Mouse (Mus musculus): Measurements from ENCODE around the gene A730015C16Rik. TPM values are rescaled to one million over a fixed set of nuclear protein-coding genes. Genes with fewer than 3 reads are reported as not detected.

A730015C16Rik gene
- total and polyA plus RNA-seq, 2 experiments from 2014 or later, result 1.1 to 1.3 TPM

DNA sequence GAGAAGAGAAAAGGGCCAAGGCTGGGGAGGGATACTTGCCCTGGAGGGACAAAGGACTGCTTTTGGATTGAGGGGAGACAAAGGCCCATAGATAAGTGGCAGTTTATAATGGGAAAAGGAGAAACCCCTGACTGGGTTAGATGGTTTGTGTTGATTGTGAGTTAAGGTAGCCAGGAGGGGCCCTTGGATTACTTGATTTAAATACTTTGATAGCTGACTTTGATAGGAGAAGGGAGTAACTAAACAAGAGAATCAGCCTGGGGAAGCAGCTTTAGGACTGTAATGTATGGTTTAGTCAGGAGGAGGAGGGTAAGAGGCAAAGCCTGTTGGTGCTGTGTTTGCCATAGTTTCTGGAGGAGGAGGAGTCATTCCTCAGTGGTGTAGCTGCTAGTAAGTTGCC is 5.1 kb downstream of the A730015C16Rik start:
- Histone ChIP-seq H3K27ac (ENCODE audit: low read depth, low read length) (no peak overlapping the region), H3K27me3 (ENCODE audit: insufficient read depth, low read length) (no peaks in the 10 kb centered on the region), H3K9ac (replicated peaks; ENCODE audit: low read length, poor library complexity, severe bottlenecking) (no peak overlapping the region), H3K4me1 (ENCODE audit: insufficient read depth, low read length) (no peaks in the 10 kb centered on the region), H3K4me2 (ENCODE audit: low read depth, low read length, poor library complexity, severe bottlenecking) (no peak overlapping the region), H3K4me3 (ENCODE audit: low read depth, low read length) (no peak overlapping the region), H3K36me3 (ENCODE audit: insufficient read depth, low read length) (no peaks in the 10 kb centered on the region), H3K9me3 (ENCODE audit: low read length) (no peaks in the 10 kb centered on the region)
- no peak for TF ChIP-seq CTCF (IDR thresholded peaks at IDR 0.05)
- DNase-seq (ENCODE audit: low spot score), result no peak
- ATAC-seq (ENCODE audit: low FRiP score), result no peak

DNA sequence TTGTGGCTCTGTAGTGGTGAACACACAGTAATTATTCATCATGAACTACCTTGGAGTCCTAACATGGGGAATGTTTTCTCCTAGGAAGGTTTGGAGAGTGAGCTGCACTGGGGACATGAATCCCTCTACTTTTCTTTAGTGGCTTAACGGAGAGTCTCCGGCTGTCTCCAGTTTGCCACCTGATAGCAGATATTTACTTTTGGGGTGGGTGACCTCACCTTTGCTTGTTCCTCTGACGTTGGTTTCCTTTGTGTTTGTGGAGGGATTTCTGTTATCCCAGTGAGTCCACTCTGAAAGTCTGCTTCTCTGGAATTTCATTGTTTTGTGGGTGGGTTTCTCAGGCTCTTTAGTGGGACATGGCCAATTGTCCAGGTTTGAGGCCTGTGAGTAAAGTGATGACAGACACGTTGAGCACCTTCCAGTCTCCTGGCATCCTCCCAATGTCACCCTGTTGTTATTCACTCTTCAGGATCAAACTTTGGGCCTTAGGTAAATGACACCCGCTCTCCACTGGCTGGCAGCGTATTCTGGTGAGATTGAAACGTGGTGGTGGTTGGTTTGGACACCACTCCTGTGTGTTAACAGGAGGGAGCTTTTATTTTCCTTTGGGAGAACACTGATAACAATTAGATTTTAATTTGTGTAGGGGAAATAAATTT is 6.4 kb downstream of the A730015C16Rik start:
- Histone ChIP-seq H3K27me3 (ENCODE audit: insufficient read depth, low read length) (no peaks in the 10 kb centered on the region), H3K27ac (ENCODE audit: low read depth, low read length) (no peak overlapping the region), H3K4me1 (ENCODE audit: insufficient read depth, low read length) (no peaks in the 10 kb centered on the region), H3K4me2 (ENCODE audit: low read depth, low read length, poor library complexity, severe bottlenecking) (no peak overlapping the region), H3K4me3 (ENCODE audit: low read depth, low read length) (no peak overlapping the region), H3K9me3 (ENCODE audit: low read length) (no peaks in the 10 kb centered on the region), H3K36me3 (ENCODE audit: insufficient read depth, low read length) (no peaks in the 10 kb centered on the region), H3K9ac (replicated peaks; ENCODE audit: low read length, poor library complexity, severe bottlenecking) (no peak overlapping the region)
- ATAC-seq (ENCODE audit: low FRiP score) (no peak), DNase-seq (ENCODE audit: low spot score) (no peak)
- TF ChIP-seq CTCF (IDR thresholded peaks at IDR 0.05), result no peak
- WGBS, result 92% methylated on average over 7 of the region's 7 CpGs

DNA sequence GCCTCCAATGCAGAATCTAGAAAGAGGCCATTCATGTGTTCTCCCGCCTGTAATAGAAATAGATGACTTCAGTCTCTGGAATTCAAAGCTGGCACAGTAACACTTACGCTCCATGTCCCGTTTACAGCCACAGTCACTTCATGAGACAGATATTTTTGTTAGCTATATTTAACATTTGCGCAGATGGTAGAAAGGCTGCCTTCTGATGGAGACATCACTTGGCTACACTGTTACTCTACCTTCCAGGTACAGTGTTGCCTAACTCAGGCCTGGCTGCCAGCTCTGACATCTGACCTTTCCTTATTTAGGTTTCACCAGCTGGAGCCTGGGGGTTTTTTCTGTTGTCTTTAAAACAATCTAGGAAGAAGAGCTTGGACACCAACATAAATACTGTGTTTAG is 10.4 kb downstream of the A730015C16Rik start:
- Histone ChIP-seq H3K27ac (ENCODE audit: low read depth, low read length) (no peak overlapping the region), H3K27me3 (ENCODE audit: insufficient read depth, low read length) (no peaks in the 10 kb centered on the region), H3K4me2 (ENCODE audit: low read depth, low read length, poor library complexity, severe bottlenecking) (no peak overlapping the region), H3K36me3 (ENCODE audit: insufficient read depth, low read length) (no peaks in the 10 kb centered on the region), H3K4me1 (ENCODE audit: insufficient read depth, low read length) (no peaks in the 10 kb centered on the region), H3K9me3 (ENCODE audit: low read length) (no peaks in the 10 kb centered on the region), H3K9ac (replicated peaks; ENCODE audit: low read length, poor library complexity, severe bottlenecking) (no peak overlapping the region), H3K4me3 (ENCODE audit: low read depth, low read length) (no peak overlapping the region)
- DNase-seq (ENCODE audit: low spot score) (no peak), ATAC-seq (ENCODE audit: low FRiP score) (no peak)
- 95% methylated on average over 4 of the region's 4 CpGs for WGBS
- TF ChIP-seq CTCF (IDR thresholded peaks at IDR 0.05), result no peak

- 64% methylated on average over 3 of the region's 3 CpGs for WGBS
- Histone ChIP-seq H3K27ac (ENCODE audit: low read depth, low read length) (no peak overlapping the region; the same call in 1 of the 2 replicates), H3K36me3 (ENCODE audit: insufficient read depth, low read length) (no peaks in the 10 kb centered on the region), H3K4me1 (ENCODE audit: insufficient read depth, low read length) (no peaks in the 10 kb centered on the region; the same call in 1 of the 2 replicates), H3K9me3 (ENCODE audit: low read length) (no peaks in the 10 kb centered on the region), H3K4me2 (ENCODE audit: low read depth, low read length, poor library complexity, severe bottlenecking) (peak overlapping the region; percentile 81), H3K27me3 (ENCODE audit: insufficient read depth, low read length) (no peaks in the 10 kb centered on the region), H3K9ac (replicated peaks; ENCODE audit: low read length, poor library complexity, severe bottlenecking) (peak overlapping the region; percentile 99; the same call in 1 of the 2 replicates), H3K4me3 (ENCODE audit: low read depth, low read length) (peak overlapping the region; percentile 95)
- TF ChIP-seq CTCF (IDR thresholded peaks at IDR 0.05), result no peak
- DNase-seq (ENCODE audit: low spot score) (no peak), ATAC-seq (ENCODE audit: low FRiP score) (no peak)
Measured at GRCm38 (mm10) chr4:108835496-108835895, 12.9 kb downstream of the A730015C16Rik start.

DNA sequence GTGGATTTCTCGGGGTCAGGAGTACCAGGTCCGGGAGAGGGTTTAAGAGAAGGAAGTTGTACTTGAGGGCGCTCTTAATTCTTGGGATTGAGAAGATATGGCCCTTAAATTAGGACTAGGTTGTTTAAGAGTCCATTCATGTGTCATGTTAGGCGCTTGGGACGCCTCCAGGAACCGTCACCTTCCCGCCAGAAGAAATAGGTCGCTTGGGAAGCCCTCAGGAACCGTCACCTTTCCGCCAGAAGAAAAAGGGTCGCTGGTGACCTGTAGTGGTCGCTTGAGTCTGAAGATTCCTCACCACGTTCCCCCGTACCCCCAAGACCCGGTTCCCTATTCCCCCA is 13.5 kb downstream of the A730015C16Rik start:
- ATAC-seq (ENCODE audit: low FRiP score) (no peak), DNase-seq (ENCODE audit: low spot score) (peak; percentile 3)
- Histone ChIP-seq H3K27me3 (ENCODE audit: insufficient read depth, low read length) (no peaks in the 10 kb centered on the region), H3K36me3 (ENCODE audit: insufficient read depth, low read length) (no peaks in the 10 kb centered on the region), H3K4me3 (ENCODE audit: low read depth, low read length) (peak overlapping the region; percentile 95), H3K4me2 (ENCODE audit: low read depth, low read length, poor library complexity, severe bottlenecking) (peak overlapping the region; percentile 81), H3K27ac (ENCODE audit: low read depth, low read length) (peak overlapping the region; percentile 99), H3K9me3 (ENCODE audit: low read length) (no peaks in the 10 kb centered on the region), H3K9ac (replicated peaks; ENCODE audit: low read length, poor library complexity, severe bottlenecking) (peak overlapping the region; percentile 99), H3K4me1 (ENCODE audit: insufficient read depth, low read length) (no peaks in the 10 kb centered on the region; the same call in 1 of the 2 replicates)
- TF ChIP-seq CTCF (IDR thresholded peaks at IDR 0.05), result no peak
- WGBS, result 1% methylated on average over 15 of the region's 15 CpGs

DNA sequence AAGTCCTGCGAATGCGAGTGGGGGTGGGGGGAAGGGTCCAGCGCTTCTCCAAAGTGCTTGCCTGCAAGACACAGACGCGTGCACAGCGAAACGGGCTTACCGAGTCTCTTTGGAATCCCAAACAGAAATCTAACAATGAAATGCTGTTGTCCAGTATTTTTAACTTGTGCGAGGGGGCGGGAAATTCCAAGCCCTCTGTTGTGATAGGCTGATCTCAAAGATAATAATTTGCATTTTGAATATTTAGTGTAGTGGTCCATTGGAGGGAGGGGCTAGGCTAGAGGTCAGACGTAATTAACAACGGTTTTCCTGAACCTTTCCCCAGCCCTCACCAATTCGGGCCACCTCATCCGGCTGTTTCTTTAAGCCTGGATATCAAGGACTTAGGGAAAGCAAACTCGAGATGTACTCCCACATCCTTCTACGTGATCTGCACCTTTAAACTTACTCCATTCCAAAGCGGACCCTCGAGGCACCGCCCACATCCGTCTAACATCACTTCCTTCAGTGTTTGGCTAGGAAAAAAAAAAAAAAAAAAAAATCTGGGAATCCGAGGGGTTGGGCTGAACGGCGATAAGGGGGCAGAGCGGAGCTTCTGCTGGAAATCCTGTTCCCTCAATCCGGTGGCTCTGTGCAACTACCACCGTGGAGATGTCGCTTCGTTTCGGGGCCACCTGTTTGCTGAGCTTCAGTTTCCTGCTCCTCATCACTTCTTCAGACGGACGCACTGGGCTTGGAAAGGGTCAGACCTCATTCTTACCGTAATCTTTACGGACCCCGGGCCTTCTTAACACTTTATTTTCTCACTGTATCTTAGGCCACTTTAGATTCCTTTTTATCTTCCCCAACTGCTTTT is 14.1 kb downstream of the A730015C16Rik start, which contains the start of gene Txndc12:
TSS of gene Txndc12 (plus strand) at position 487 of the 856 bp plus-strand sequence.
- Histone ChIP-seq H3K9ac (replicated peaks; ENCODE audit: low read length, poor library complexity, severe bottlenecking) (peak within 1 kb of the TSS; percentile 99), H3K4me2 (ENCODE audit: low read depth, low read length, poor library complexity, severe bottlenecking) (peak within 1 kb of the TSS; percentile 81), H3K27ac (ENCODE audit: low read depth, low read length) (peak within 1 kb of the TSS; percentile 99), H3K4me3 (ENCODE audit: low read depth, low read length) (peak within 1 kb of the TSS; percentile 95), H3K27me3 (ENCODE audit: insufficient read depth, low read length) (no peaks in the 10 kb centered on the region), H3K36me3 (ENCODE audit: insufficient read depth, low read length) (no peaks in the 10 kb centered on the region; the same call in 1 of the 2 replicates), H3K9me3 (ENCODE audit: low read length) (no peaks in the 10 kb centered on the region), H3K4me1 (ENCODE audit: insufficient read depth, low read length) (no peaks in the 10 kb centered on the region; the same call in 1 of the 2 replicates)
- peak; percentile 96 for DNase-seq (ENCODE audit: low spot score)
- peak; percentile 81 for ATAC-seq (ENCODE audit: low FRiP score)
- peak; percentile 30; the same call in 1 of the 2 replicates for TF ChIP-seq CTCF (IDR thresholded peaks at IDR 0.05)
- WGBS, result under 1% methylated on average over 34 of the region's 34 CpGs
